Mouse (Mus musculus): ENCODE data around the gene Pik3r4. TPM values are rescaled to one million over a fixed set of nuclear protein-coding genes. Genes with fewer than 3 reads are reported as not detected.

Gene Pik3r4
- polyA plus RNA-seq, 1 experiment from 2014 or later = 20.9 TPM

DNA sequence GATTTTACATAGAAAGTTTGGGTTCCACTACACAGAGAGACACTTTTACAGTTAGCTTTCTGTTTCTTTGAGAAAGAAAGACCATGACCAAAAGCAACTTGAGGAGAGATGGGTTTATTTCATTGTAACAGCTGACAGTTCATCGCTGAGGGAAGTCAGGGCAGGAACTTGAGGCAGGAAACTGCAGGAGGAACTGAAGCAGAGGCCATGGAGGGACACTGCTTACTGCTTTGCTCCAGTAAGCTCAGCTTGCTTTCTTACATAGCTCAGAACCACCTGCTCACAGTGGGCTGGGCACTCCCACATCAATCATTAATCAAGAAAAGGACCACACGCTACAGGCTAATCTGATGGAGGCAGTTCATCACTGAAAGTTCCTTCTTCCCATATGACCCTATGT is 13.4 kb downstream of the Pik3r4 start:
- WGBS = 84% methylated on average over 2 of the region's 2 CpGs
- Histone ChIP-seq H3K9me3 (ENCODE audit: control insufficient read depth, low read length) (no peaks in the 10 kb centered on the region), H3K4me3 (replicated peaks; ENCODE audit: low read depth, low read length) (no peak overlapping the region), H3K27ac (replicated peaks; ENCODE audit: low read depth, low read length) (no peak overlapping the region), H3K4me2 (ENCODE audit: low read length) (no peak overlapping the region), H3K36me3 (ENCODE audit: control insufficient read depth, insufficient read depth, low read length) (peaks cover 65% of the 10 kb centered on the region), H3K9ac (replicated peaks; ENCODE audit: low read length) (no peak overlapping the region), H3K27me3 (ENCODE audit: control insufficient read depth, insufficient read depth, low read length) (no peaks in the 10 kb centered on the region), H3K4me1 (ENCODE audit: control insufficient read depth, insufficient read depth, low read length) (no peaks in the 10 kb centered on the region)
- DNase-seq (no peak), ATAC-seq (ENCODE audit: low FRiP score, low TSS enrichment) (no peak)

DNA sequence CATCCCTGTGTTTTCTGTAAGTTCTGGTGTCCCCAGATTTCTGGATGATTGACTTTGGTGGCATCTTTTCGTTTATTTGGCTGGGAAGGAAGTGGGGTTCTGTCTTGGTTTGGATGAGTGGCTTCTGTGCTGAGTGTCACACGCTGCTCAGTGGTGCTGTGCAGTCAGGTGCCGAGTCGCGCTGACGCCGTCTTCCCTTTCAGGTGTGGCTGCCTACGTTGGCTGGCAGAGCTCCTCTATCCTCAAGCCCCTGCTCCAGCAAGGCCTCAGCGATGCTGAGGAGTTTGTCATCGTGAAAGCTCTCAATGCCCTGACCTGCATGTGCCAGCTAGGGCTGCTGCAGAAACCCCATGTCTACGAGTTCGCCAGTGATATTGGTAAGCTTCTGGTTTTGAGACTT is 15.4 kb downstream of the Pik3r4 start:
- ATAC-seq (ENCODE audit: low FRiP score, low TSS enrichment) (no peak), DNase-seq (no peak)
- H3K4me3 ChIP-seq (replicated peaks; ENCODE audit: low read depth, low read length) = no peak overlapping the region
- no peaks in the 10 kb centered on the region for H3K4me1 ChIP-seq (ENCODE audit: control insufficient read depth, insufficient read depth, low read length)
- H3K9me3 ChIP-seq (ENCODE audit: control insufficient read depth, low read length) = no peaks in the 10 kb centered on the region
- 97% methylated on average over 12 of the region's 12 CpGs for WGBS
- peaks cover 64% of the 10 kb centered on the region for H3K36me3 ChIP-seq (ENCODE audit: control insufficient read depth, insufficient read depth, low read length)
- no peak overlapping the region for H3K9ac ChIP-seq (replicated peaks; ENCODE audit: low read length)
- no peak overlapping the region for H3K4me2 ChIP-seq (ENCODE audit: low read length)
- H3K27ac ChIP-seq (replicated peaks; ENCODE audit: low read depth, low read length) = no peak overlapping the region
- H3K27me3 ChIP-seq (ENCODE audit: control insufficient read depth, insufficient read depth, low read length) = no peaks in the 10 kb centered on the region

- no peak overlapping the region for H3K27ac ChIP-seq (replicated peaks; ENCODE audit: low read depth, low read length)
- no peak overlapping the region for H3K9ac ChIP-seq (replicated peaks; ENCODE audit: low read length)
- H3K4me2 ChIP-seq (ENCODE audit: low read length) = no peak overlapping the region
- ATAC-seq (ENCODE audit: low FRiP score, low TSS enrichment) = no peak
- no peaks in the 10 kb centered on the region for H3K27me3 ChIP-seq (ENCODE audit: control insufficient read depth, insufficient read depth, low read length)
- no peaks in the 10 kb centered on the region for H3K9me3 ChIP-seq (ENCODE audit: control insufficient read depth, low read length)
- H3K4me1 ChIP-seq (ENCODE audit: control insufficient read depth, insufficient read depth, low read length) = no peaks in the 10 kb centered on the region
- no peak for DNase-seq
- 67% methylated on average over 6 of the region's 6 CpGs for WGBS
- no peak overlapping the region for H3K4me3 ChIP-seq (replicated peaks; ENCODE audit: low read depth, low read length)
- H3K36me3 ChIP-seq (ENCODE audit: control insufficient read depth, insufficient read depth, low read length) = peaks cover 65% of the 10 kb centered on the region
These were observed 17.1 kb downstream of the Pik3r4 start for GRCm38 (mm10) chr9:105659877-105660276.

GRCm38 (mm10) chr9:105665269-105665668 is 22.5 kb downstream of the Pik3r4 start:
- Histone ChIP-seq H3K4me1 (ENCODE audit: control insufficient read depth, insufficient read depth, low read length) (no peaks in the 10 kb centered on the region), H3K27me3 (ENCODE audit: control insufficient read depth, insufficient read depth, low read length) (no peaks in the 10 kb centered on the region), H3K9ac (replicated peaks; ENCODE audit: low read length) (no peak overlapping the region), H3K9me3 (ENCODE audit: control insufficient read depth, low read length) (no peaks in the 10 kb centered on the region), H3K36me3 (ENCODE audit: control insufficient read depth, insufficient read depth, low read length) (peaks cover 78% of the 10 kb centered on the region), H3K4me2 (ENCODE audit: low read length) (no peak overlapping the region), H3K4me3 (replicated peaks; ENCODE audit: low read depth, low read length) (no peak overlapping the region), H3K27ac (replicated peaks; ENCODE audit: low read depth, low read length) (no peak overlapping the region)
- ATAC-seq (ENCODE audit: low FRiP score, low TSS enrichment) (no peak), DNase-seq (no peak)
- 90% methylated on average over 7 of the region's 7 CpGs for WGBS

DNA sequence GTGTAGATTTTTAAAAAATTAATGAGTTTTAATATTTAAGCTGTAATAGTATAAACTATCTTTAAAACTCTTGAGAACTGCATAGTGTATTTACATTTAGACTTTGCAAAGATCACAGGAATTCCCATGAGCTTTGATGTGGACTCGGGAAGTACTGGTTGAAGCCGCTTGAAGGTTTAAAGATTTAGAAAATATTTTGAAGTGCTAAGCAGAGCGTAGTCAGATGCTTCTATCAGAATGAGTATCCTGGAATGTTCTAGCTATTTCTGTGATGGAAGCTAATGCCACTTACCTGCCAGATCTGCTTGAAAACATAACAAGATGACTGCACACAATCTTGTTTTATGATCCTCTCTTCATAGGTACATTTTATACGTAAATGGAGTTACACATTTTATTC is 28.1 kb downstream of the Pik3r4 start:
- Histone ChIP-seq H3K9ac (replicated peaks; ENCODE audit: low read length) (no peak overlapping the region), H3K27me3 (ENCODE audit: control insufficient read depth, insufficient read depth, low read length) (no peaks in the 10 kb centered on the region), H3K4me3 (replicated peaks; ENCODE audit: low read depth, low read length) (no peak overlapping the region), H3K36me3 (ENCODE audit: control insufficient read depth, insufficient read depth, low read length) (peaks cover 59% of the 10 kb centered on the region), H3K9me3 (ENCODE audit: control insufficient read depth, low read length) (no peaks in the 10 kb centered on the region), H3K4me2 (ENCODE audit: low read length) (no peak overlapping the region), H3K4me1 (ENCODE audit: control insufficient read depth, insufficient read depth, low read length) (no peaks in the 10 kb centered on the region), H3K27ac (replicated peaks; ENCODE audit: low read depth, low read length) (no peak overlapping the region)
- ATAC-seq (ENCODE audit: low FRiP score, low TSS enrichment) (no peak), DNase-seq (no peak)
- 94% methylated on average over 4 of the region's 4 CpGs for WGBS

DNA sequence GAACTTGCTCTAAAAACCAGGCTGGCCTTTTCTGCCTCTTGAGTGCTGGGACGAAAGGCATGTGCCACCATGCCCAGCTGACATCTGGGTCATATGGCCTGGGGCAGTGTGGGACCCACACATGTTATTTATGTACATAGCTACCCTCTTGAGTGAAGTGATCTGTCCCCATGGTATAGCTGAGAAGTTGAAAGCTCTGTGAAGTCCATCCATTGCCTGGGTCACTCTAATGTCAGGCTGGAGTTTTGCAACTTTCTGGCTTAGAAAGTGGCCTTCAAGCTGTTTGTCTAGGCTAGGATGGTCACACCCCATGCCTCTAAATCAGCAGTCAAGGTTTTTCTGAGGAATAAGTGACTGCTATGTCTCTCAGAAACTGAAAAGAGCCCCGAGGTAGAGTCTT is 29.3 kb downstream of the Pik3r4 start:
- Histone ChIP-seq H3K4me3 (replicated peaks; ENCODE audit: low read depth, low read length) (no peak overlapping the region), H3K4me2 (ENCODE audit: low read length) (no peak overlapping the region), H3K27me3 (ENCODE audit: control insufficient read depth, insufficient read depth, low read length) (no peaks in the 10 kb centered on the region), H3K36me3 (ENCODE audit: control insufficient read depth, insufficient read depth, low read length) (peaks cover 63% of the 10 kb centered on the region), H3K9ac (replicated peaks; ENCODE audit: low read length) (no peak overlapping the region), H3K9me3 (ENCODE audit: control insufficient read depth, low read length) (no peaks in the 10 kb centered on the region), H3K27ac (replicated peaks; ENCODE audit: low read depth, low read length) (no peak overlapping the region), H3K4me1 (ENCODE audit: control insufficient read depth, insufficient read depth, low read length) (no peaks in the 10 kb centered on the region)
- DNase-seq = no peak
- WGBS = 94% methylated on average over 2 of the region's 2 CpGs
- ATAC-seq (ENCODE audit: low FRiP score, low TSS enrichment) = no peak

- no peak overlapping the region for H3K27ac ChIP-seq (replicated peaks; ENCODE audit: low read depth, low read length)
- 0 out of 2 replicates have a peak, but pooled peaks cover 3% of the 10 kb centered on the region for H3K4me1 ChIP-seq (ENCODE audit: control insufficient read depth, insufficient read depth, low read length)
- H3K9me3 ChIP-seq (ENCODE audit: control insufficient read depth, low read length) = no peaks in the 10 kb centered on the region
- H3K27me3 ChIP-seq (ENCODE audit: control insufficient read depth, insufficient read depth, low read length) = no peaks in the 10 kb centered on the region
- WGBS = 91% methylated on average over 11 of the region's 11 CpGs
- H3K36me3 ChIP-seq (ENCODE audit: control insufficient read depth, insufficient read depth, low read length) = peaks cover 56% of the 10 kb centered on the region
- H3K4me2 ChIP-seq (ENCODE audit: low read length) = no peak overlapping the region
- DNase-seq (no peak), ATAC-seq (ENCODE audit: low FRiP score, low TSS enrichment) (no peak)
- no peak overlapping the region for H3K9ac ChIP-seq (replicated peaks; ENCODE audit: low read length)
- no peak overlapping the region for H3K4me3 ChIP-seq (replicated peaks; ENCODE audit: low read depth, low read length)
These were observed 33.2 kb downstream of the Pik3r4 start for GRCm38 (mm10) chr9:105675941-105676340.

- H3K36me3 ChIP-seq (ENCODE audit: control insufficient read depth, insufficient read depth, low read length) = peaks cover 60% of the 10 kb centered on the region
These were observed 38.6 kb downstream of the Pik3r4 start for GRCm38 (mm10) chr9:105681386-105681785.

GRCm38 (mm10) chr9:105684549-105685165 is 41.9 kb downstream of the Pik3r4 start:
- WGBS = 91% methylated on average over 13 of the region's 13 CpGs
- no peaks in the 10 kb centered on the region for H3K9me3 ChIP-seq (ENCODE audit: control insufficient read depth, low read length)
- H3K9ac ChIP-seq (replicated peaks; ENCODE audit: low read length) = no peak overlapping the region
- peaks cover 55% of the 10 kb centered on the region for H3K36me3 ChIP-seq (ENCODE audit: control insufficient read depth, insufficient read depth, low read length)
- H3K27me3 ChIP-seq (ENCODE audit: control insufficient read depth, insufficient read depth, low read length) = no peaks in the 10 kb centered on the region
- ATAC-seq (ENCODE audit: low FRiP score, low TSS enrichment) = no peak
- no peak overlapping the region for H3K4me2 ChIP-seq (ENCODE audit: low read length)
- no peak overlapping the region for H3K27ac ChIP-seq (replicated peaks; ENCODE audit: low read depth, low read length)
- DNase-seq = no peak
- H3K4me3 ChIP-seq (replicated peaks; ENCODE audit: low read depth, low read length) = no peak overlapping the region
- H3K4me1 ChIP-seq (ENCODE audit: control insufficient read depth, insufficient read depth, low read length) = peaks cover 9% of the 10 kb centered on the region; the same call in 1 of the 2 replicates

More at GRCm38 (mm10) chr9:105681386-105681785, 38.6 kb downstream of the Pik3r4 start:
- peak; percentile 66 for DNase-seq
- Histone ChIP-seq H3K4me1 (ENCODE audit: control insufficient read depth, insufficient read depth, low read length) (peaks cover 9% of the 10 kb centered on the region; the same call in 1 of the 2 replicates), H3K4me3 (replicated peaks; ENCODE audit: low read depth, low read length) (no peak overlapping the region), H3K27ac (replicated peaks; ENCODE audit: low read depth, low read length) (peak overlapping the region; percentile 80), H3K9me3 (ENCODE audit: control insufficient read depth, low read length) (no peaks in the 10 kb centered on the region), H3K27me3 (ENCODE audit: control insufficient read depth, insufficient read depth, low read length) (no peaks in the 10 kb centered on the region), H3K4me2 (ENCODE audit: low read length) (no peak overlapping the region), H3K9ac (replicated peaks; ENCODE audit: low read length) (0 out of 2 replicates have a peak overlapping the region, but pooled peaks have one; percentile 23)
- WGBS = 47% methylated on average over 7 of the region's 7 CpGs
- ATAC-seq (ENCODE audit: low FRiP score, low TSS enrichment) = peak; percentile 53; the same call in 1 of the 2 replicates
